Mouse (Mus musculus) stomach, embryonic 15.5 days (tissue): ENCODE data around the gene Dclk1. TPM values are rescaled to one million over a fixed set of nuclear protein-coding genes. Genes with fewer than 3 reads are reported as not detected.

Experiments
- ATAC-seq: fragments of 200-750 bp; cut with Nextera tagmentation; 2 replicates; pipeline ENCODE4 v1.8.0; 2017; ENCODE audit warnings: low read depth, moderate number of reproducible peaks, moderate TSS enrichment; ENCODE audit not compliant: insufficient read depth, low FRiP score
- H3K27ac ChIP-seq: fragments of 300-500 bp; sonication (generic); 2 replicates; pipeline ENCODE4 v1.5.1; 2015; ENCODE audit warnings: mild to moderate bottlenecking, inconsistent platforms
- H3K27me3 ChIP-seq: fragments of 300-500 bp; sonication (generic); replicated peaks from 2 replicates; pipeline ENCODE4 v1.6.1; 2015; ENCODE audit warnings: inconsistent platforms
- H3K36me3 ChIP-seq: fragments of 300-500 bp; sonication (generic); 2 replicates; pipeline ENCODE4 v1.6.1; 2015; ENCODE audit warnings: inconsistent platforms
- H3K4me1 ChIP-seq: fragments of 300-500 bp; sonication (generic); 2 replicates; pipeline ENCODE4 v1.6.1; 2015; ENCODE audit warnings: inconsistent platforms
- H3K4me2 ChIP-seq: fragments of 300-500 bp; sonication (generic); 2 replicates; pipeline ENCODE4 v1.6.1; 2015; ENCODE audit warnings: mild to moderate bottlenecking, inconsistent platforms
- H3K4me3 ChIP-seq: fragments of 300-500 bp; sonication (generic); replicated peaks from 2 replicates; pipeline ENCODE4 v1.5.1; 2015; ENCODE audit warnings: inconsistent platforms
- H3K9ac ChIP-seq: fragments of 300-500 bp; sonication (generic); 2 replicates; pipeline ENCODE4 v1.6.1; 2015; ENCODE audit warnings: inconsistent platforms
- H3K9me3 ChIP-seq: fragments of 300-500 bp; sonication (generic); 2 replicates; pipeline ENCODE4 v1.6.1; 2016; ENCODE audit warnings: inconsistent platforms
- WGBS: fragments of 180-500 bp; shearing (Covaris S2); methylation state at CpG from one replicate; pipeline ENCODE4 v1.1.7; 2015; 5-methylcytosine and 5-hydroxymethylcytosine counted together
- polyA plus RNA-seq: library from polyadenylated mRNA; unstranded; fragments of >200 nt; fragmentation: Nextera tagmentation; extraction: Ambion mirVana; gene quantifications from 2 replicates; pipeline ENCODE4 v1.2.1, GENCODE M21; 2015

Gene Dclk1
- polyA plus RNA-seq, 1 experiment from 2014 or later = 13.4 TPM

- Histone ChIP-seq H3K9me3 (no peaks in the 10 kb centered on the region), H3K4me1 (0 out of 2 replicates have a peak, but pooled peaks cover 4% of the 10 kb centered on the region), H3K4me2 (no peak overlapping the region), H3K27me3 (no peaks in the 10 kb centered on the region), H3K27ac (no peak overlapping the region), H3K36me3 (no peaks in the 10 kb centered on the region), H3K4me3 (no peak overlapping the region), H3K9ac (no peak overlapping the region)
- no peak for ATAC-seq
- 64% methylated on average over 9 of the region's 9 CpGs for WGBS
These were observed 224.2 kb downstream of the Dclk1 start for GRCm38 (mm10) chr3:55466348-55466747.

- Histone ChIP-seq H3K36me3 (no peaks in the 10 kb centered on the region), H3K4me3 (no peak within 1 kb of the TSS), H3K4me1 (no peaks in the 10 kb centered on the region), H3K9me3 (no peaks in the 10 kb centered on the region), H3K4me2 (no peak within 1 kb of the TSS), H3K27me3 (no peaks in the 10 kb centered on the region), H3K27ac (no peak within 1 kb of the TSS), H3K9ac (no peak within 1 kb of the TSS)
- 83% methylated on average over 2 of the region's 2 CpGs for WGBS
- no peak for ATAC-seq
These were observed 229.9 kb downstream of the Dclk1 start, which contains the start of gene Gm21954 for GRCm38 (mm10) chr3:55472110-55472509. Gene Gm21954, minus strand, starts transcription at chr3:55472210.

GRCm38 (mm10) chr3:55473146-55473545, 231.0 kb downstream of the Dclk1 start:
- Histone ChIP-seq H3K9ac (no peak overlapping the region), H3K27ac (no peak overlapping the region), H3K36me3 (no peaks in the 10 kb centered on the region), H3K9me3 (no peaks in the 10 kb centered on the region), H3K4me1 (no peaks in the 10 kb centered on the region), H3K27me3 (no peaks in the 10 kb centered on the region), H3K4me3 (no peak overlapping the region), H3K4me2 (no peak overlapping the region)
- 70% methylated on average over 6 of the region's 6 CpGs for WGBS
- ATAC-seq = no peak

- H3K27me3 ChIP-seq = no peaks in the 10 kb centered on the region
- no peaks in the 10 kb centered on the region for H3K4me1 ChIP-seq
- ATAC-seq = no peak
- H3K27ac ChIP-seq = no peak overlapping the region
- H3K9me3 ChIP-seq = no peaks in the 10 kb centered on the region
- no peak overlapping the region for H3K4me3 ChIP-seq
- H3K9ac ChIP-seq = no peak overlapping the region
- H3K4me2 ChIP-seq = no peak overlapping the region
- no peaks in the 10 kb centered on the region for H3K36me3 ChIP-seq
- 81% methylated on average over 7 of the region's 7 CpGs for WGBS
These were observed 234.5 kb downstream of the Dclk1 start for GRCm38 (mm10) chr3:55476694-55477093.

GRCm38 (mm10) chr3:55479306-55479705, 237.1 kb downstream of the Dclk1 start:
- 64% methylated on average over 4 of the region's 4 CpGs for WGBS

GRCm38 (mm10) chr3:55481140-55481539, 239.0 kb downstream of the Dclk1 start:
- no peak for ATAC-seq
- 37% methylated on average over 1 of the region's 1 CpGs for WGBS
- Histone ChIP-seq H3K36me3 (no peaks in the 10 kb centered on the region), H3K9me3 (no peaks in the 10 kb centered on the region), H3K4me1 (no peaks in the 10 kb centered on the region), H3K9ac (no peak overlapping the region), H3K4me2 (no peak overlapping the region), H3K27ac (no peak overlapping the region), H3K27me3 (no peaks in the 10 kb centered on the region), H3K4me3 (no peak overlapping the region)

More at GRCm38 (mm10) chr3:55479306-55479705, 237.1 kb downstream of the Dclk1 start:
- Histone ChIP-seq H3K27me3 (no peaks in the 10 kb centered on the region), H3K9ac (no peak overlapping the region), H3K4me2 (no peak overlapping the region), H3K9me3 (no peaks in the 10 kb centered on the region), H3K36me3 (no peaks in the 10 kb centered on the region), H3K27ac (no peak overlapping the region), H3K4me3 (no peak overlapping the region), H3K4me1 (no peaks in the 10 kb centered on the region)
- no peak for ATAC-seq

GRCm38 (mm10) chr3:55483328-55483727, 241.2 kb downstream of the Dclk1 start:
- Histone ChIP-seq H3K27ac (no peak overlapping the region), H3K9ac (no peak overlapping the region), H3K27me3 (no peaks in the 10 kb centered on the region), H3K4me3 (no peak overlapping the region), H3K36me3 (no peaks in the 10 kb centered on the region), H3K4me2 (no peak overlapping the region), H3K4me1 (no peaks in the 10 kb centered on the region), H3K9me3 (no peaks in the 10 kb centered on the region)
- ATAC-seq = no peak
- 48% methylated on average over 4 of the region's 4 CpGs for WGBS

- Histone ChIP-seq H3K9ac (no peak overlapping the region), H3K27me3 (no peaks in the 10 kb centered on the region), H3K9me3 (no peaks in the 10 kb centered on the region), H3K36me3 (no peaks in the 10 kb centered on the region), H3K4me3 (no peak overlapping the region), H3K4me1 (no peaks in the 10 kb centered on the region), H3K27ac (no peak overlapping the region), H3K4me2 (no peak overlapping the region)
- no peak for ATAC-seq
- WGBS = 67% methylated on average over 12 of the region's 12 CpGs
These were observed 247.2 kb downstream of the Dclk1 start for GRCm38 (mm10) chr3:55489231-55489990.

GRCm38 (mm10) chr3:55492021-55492420, 249.9 kb downstream of the Dclk1 start:
- Histone ChIP-seq H3K4me3 (no peak overlapping the region), H3K36me3 (no peaks in the 10 kb centered on the region), H3K4me2 (no peak overlapping the region), H3K27ac (no peak overlapping the region), H3K4me1 (no peaks in the 10 kb centered on the region), H3K27me3 (no peaks in the 10 kb centered on the region), H3K9me3 (no peaks in the 10 kb centered on the region), H3K9ac (no peak overlapping the region)
- WGBS = 39% methylated on average over 6 of the region's 6 CpGs
- no peak for ATAC-seq

- H3K27me3 ChIP-seq = no peaks in the 10 kb centered on the region
- no peak overlapping the region for H3K4me2 ChIP-seq
- H3K9ac ChIP-seq = no peak overlapping the region
- no peaks in the 10 kb centered on the region for H3K9me3 ChIP-seq
- no peak overlapping the region for H3K4me3 ChIP-seq
- no peak overlapping the region for H3K27ac ChIP-seq
- no peak for ATAC-seq
- 53% methylated on average over 4 of the region's 4 CpGs for WGBS
- H3K36me3 ChIP-seq = no peaks in the 10 kb centered on the region
- no peaks in the 10 kb centered on the region for H3K4me1 ChIP-seq
These were observed 252.2 kb downstream of the Dclk1 start for GRCm38 (mm10) chr3:55494348-55494747.

GRCm38 (mm10) chr3:55495231-55495630, 253.1 kb downstream of the Dclk1 start:
- Histone ChIP-seq H3K9ac (no peak overlapping the region), H3K4me3 (no peak overlapping the region), H3K4me2 (no peak overlapping the region), H3K9me3 (no peaks in the 10 kb centered on the region), H3K27me3 (no peaks in the 10 kb centered on the region), H3K36me3 (no peaks in the 10 kb centered on the region), H3K27ac (no peak overlapping the region), H3K4me1 (no peaks in the 10 kb centered on the region)
- WGBS = 85% methylated on average over 7 of the region's 7 CpGs
- ATAC-seq = no peak

GRCm38 (mm10) chr3:55495866-55496265, 253.7 kb downstream of the Dclk1 start:
- no peak overlapping the region for H3K9ac ChIP-seq
- no peaks in the 10 kb centered on the region for H3K4me1 ChIP-seq
- no peaks in the 10 kb centered on the region for H3K36me3 ChIP-seq
- H3K27me3 ChIP-seq = no peaks in the 10 kb centered on the region
- H3K9me3 ChIP-seq = no peaks in the 10 kb centered on the region
- no peak overlapping the region for H3K27ac ChIP-seq
- H3K4me3 ChIP-seq = no peak overlapping the region
- ATAC-seq = no peak
- H3K4me2 ChIP-seq = no peak overlapping the region
- WGBS = 67% methylated on average over 4 of the region's 4 CpGs
